Mouse (Mus musculus) embryonic facial prominence, embryonic 14.5 days (tissue): ENCODE measurements at regions not wholly inside any gene's neighbourhood (a gene's known extent, or its start where the extent isn't known, plus 50 kb on each side); places are given as distances from the start of the nearest gene placed in this dataset.
"Not testable (repeated sequence)": the region's sequence is repeated elsewhere in the genome, so short reads cannot be mapped to it uniquely, and the experiment has no call there.

Source experiments
- ATAC-seq: fragments of 200-750 bp; cut with Nextera tagmentation; 2 replicates; pipeline ENCODE4 v1.8.0; 2017; ENCODE audit warnings: low read depth, moderate number of reproducible peaks, moderate TSS enrichment
- DNase-seq: peaks from one replicate; pipeline ENCODE4 v3.0.0-alpha.2; 2015; ENCODE audit warnings: low spot score
- H3K27ac ChIP-seq: fragments of 300-500 bp; sonication (generic); replicated peaks from 2 replicates; pipeline ENCODE4 v1.5.1; 2014; ENCODE audit warnings: low read depth, mild to moderate bottlenecking, low read length, moderate library complexity
- H3K27me3 ChIP-seq: fragments of 300-500 bp; sonication (generic); replicated peaks from 2 replicates; pipeline ENCODE4 v1.6.1; 2014; ENCODE audit warnings: low read length; ENCODE audit not compliant: control insufficient read depth, insufficient read depth
- H3K36me3 ChIP-seq: fragments of 300-500 bp; sonication (generic); 2 replicates; pipeline ENCODE4 v1.6.1; 2014; ENCODE audit warnings: low read length, mixed read lengths; ENCODE audit not compliant: control insufficient read depth, insufficient read depth
- H3K4me1 ChIP-seq: fragments of 300-500 bp; sonication (generic); 2 replicates; pipeline ENCODE4 v1.6.1; 2014; ENCODE audit warnings: antibody characterized with exemption, low read length; ENCODE audit not compliant: control insufficient read depth, insufficient read depth
- H3K4me2 ChIP-seq: fragments of 300-500 bp; sonication (generic); 2 replicates; pipeline ENCODE4 v1.6.1; 2014; ENCODE audit warnings: low read depth, mild to moderate bottlenecking, low read length, moderate library complexity, mixed read lengths
- H3K4me3 ChIP-seq: fragments of 300-500 bp; sonication (generic); 2 replicates; pipeline ENCODE4 v1.5.1; 2014; ENCODE audit warnings: low read depth, mild to moderate bottlenecking, low read length
- H3K9ac ChIP-seq: fragments of 300-500 bp; sonication (generic); 2 replicates; pipeline ENCODE4 v1.6.1; 2014; ENCODE audit warnings: low read depth, mild to moderate bottlenecking, low read length, moderate library complexity, mixed read lengths
- H3K9me3 ChIP-seq: fragments of 300-500 bp; sonication (generic); 2 replicates; pipeline ENCODE4 v1.6.1; 2016; ENCODE audit warnings: low read length; ENCODE audit not compliant: control insufficient read depth
- WGBS: fragments of 180-500 bp; shearing (Covaris S2); extraction: QIAGEN DNeasy Blood & Tissue Kit; methylation state at CpG from one replicate; pipeline ENCODE4 v1.1.7; 2014; 5-methylcytosine and 5-hydroxymethylcytosine counted together

DNA sequence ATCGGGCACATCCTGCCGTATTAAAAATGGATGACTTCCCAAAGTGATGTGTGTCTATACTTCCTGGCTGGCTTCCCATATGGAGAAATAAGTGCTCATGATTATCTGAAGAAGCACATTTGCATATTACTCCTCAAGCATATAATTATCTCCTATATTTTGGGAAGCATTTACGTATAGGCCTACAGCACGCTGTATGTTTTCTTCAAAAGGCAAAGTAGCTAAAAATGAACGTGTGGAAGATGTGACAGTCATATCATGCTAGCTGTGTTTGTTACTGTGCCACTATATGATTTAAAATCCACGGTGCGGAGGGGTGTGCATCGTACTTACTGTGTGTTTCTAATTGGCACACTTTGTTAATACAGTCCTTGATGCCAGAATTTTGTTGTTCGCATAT lies 242.7 kb downstream of the Antxr2 start:
- Histone ChIP-seq H3K4me2 (no peak overlapping the region), H3K9me3 (no peaks in the 10 kb centered on the region), H3K4me3 (no peak overlapping the region), H3K9ac (no peak overlapping the region), H3K4me1 (no peaks in the 10 kb centered on the region), H3K36me3 (no peaks in the 10 kb centered on the region), H3K27me3 (no peaks in the 10 kb centered on the region), H3K27ac (no peak overlapping the region)
- ATAC-seq (no peak), DNase-seq (no peak)
- WGBS, result 88% methylated on average over 9 of the region's 9 CpGs

DNA sequence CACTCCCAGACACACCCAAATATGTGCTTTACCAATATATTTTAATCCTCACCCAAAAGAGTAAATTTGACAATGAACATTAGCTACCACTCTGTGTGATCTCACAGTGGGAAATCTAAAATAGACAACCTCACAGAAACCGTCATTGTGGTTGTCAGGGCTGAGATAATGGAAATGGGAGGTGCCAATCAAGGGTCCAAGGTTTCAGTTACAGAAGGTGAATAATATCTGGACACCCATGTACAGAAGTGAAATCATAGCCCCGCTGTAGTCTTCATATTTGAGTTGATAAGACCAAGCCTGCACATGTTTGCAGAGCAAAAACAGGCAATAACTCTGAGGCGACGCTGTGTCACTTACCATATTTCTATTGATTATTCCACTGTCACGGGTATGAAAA lies 243.8 kb downstream of the Antxr2 start:
- ATAC-seq, result no peak
- H3K9me3 ChIP-seq, result no peaks in the 10 kb centered on the region
- no peak overlapping the region for H3K9ac ChIP-seq
- H3K27me3 ChIP-seq, result no peaks in the 10 kb centered on the region
- no peaks in the 10 kb centered on the region for H3K4me1 ChIP-seq
- H3K27ac ChIP-seq, result no peak overlapping the region
- no peak overlapping the region for H3K4me2 ChIP-seq
- DNase-seq, result no peak
- H3K36me3 ChIP-seq, result no peaks in the 10 kb centered on the region
- 86% methylated on average over 5 of the region's 5 CpGs for WGBS
- H3K4me3 ChIP-seq, result no peak overlapping the region

DNA sequence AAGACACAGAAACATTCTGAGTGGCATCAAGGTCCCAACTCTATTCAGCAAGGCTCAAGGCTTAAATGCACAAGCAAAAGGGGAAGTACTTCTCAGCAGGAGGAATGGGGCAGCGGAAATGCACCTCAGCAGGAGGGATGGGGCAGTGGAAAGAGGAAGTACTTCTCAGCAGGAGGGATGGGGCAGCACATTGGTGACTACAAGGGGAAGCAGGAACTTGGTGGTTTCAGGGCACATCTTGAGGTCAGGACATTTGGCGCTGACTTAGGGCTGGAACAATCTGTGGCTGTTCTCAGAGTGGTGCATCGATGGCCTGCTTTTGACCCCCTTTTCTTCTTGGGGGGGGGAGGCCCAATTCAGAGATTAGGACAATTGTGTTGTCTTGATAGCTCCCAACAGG lies 255.7 kb downstream of the Antxr2 start:
- H3K27ac ChIP-seq, H3K4me3 ChIP-seq, H3K27me3 ChIP-seq, DNase-seq, H3K9me3 ChIP-seq, H3K36me3 ChIP-seq, H3K4me1 ChIP-seq, ATAC-seq, H3K4me2 ChIP-seq, H3K9ac ChIP-seq: not testable (repeated sequence)
- 86% methylated on average over 3 of the region's 3 CpGs for WGBS

DNA sequence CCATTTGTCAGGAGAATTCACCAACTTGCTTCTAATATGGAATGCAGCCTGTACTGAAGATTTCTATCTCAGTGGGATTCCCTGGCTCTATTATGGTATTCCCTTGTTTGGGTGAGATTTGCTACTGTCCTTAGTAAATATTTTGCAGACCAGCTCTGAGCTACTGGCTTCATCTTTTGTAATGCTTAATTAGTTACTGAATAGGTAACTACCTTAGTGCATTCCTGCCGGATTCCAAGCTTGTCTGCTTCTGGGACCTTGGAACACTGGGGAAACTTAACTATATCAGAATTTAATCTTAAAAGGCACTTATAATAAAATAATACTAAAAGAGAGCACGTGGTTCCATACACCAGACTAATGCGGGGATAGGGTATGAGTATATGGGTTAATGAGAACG lies 257.4 kb downstream of the Antxr2 start:
- not testable (repeated sequence) for H3K9me3 ChIP-seq, H3K36me3 ChIP-seq, H3K9ac ChIP-seq, H3K4me1 ChIP-seq, H3K27ac ChIP-seq, H3K4me3 ChIP-seq, ATAC-seq, H3K27me3 ChIP-seq, DNase-seq, H3K4me2 ChIP-seq
- 71% methylated on average over 4 of the region's 4 CpGs for WGBS

DNA sequence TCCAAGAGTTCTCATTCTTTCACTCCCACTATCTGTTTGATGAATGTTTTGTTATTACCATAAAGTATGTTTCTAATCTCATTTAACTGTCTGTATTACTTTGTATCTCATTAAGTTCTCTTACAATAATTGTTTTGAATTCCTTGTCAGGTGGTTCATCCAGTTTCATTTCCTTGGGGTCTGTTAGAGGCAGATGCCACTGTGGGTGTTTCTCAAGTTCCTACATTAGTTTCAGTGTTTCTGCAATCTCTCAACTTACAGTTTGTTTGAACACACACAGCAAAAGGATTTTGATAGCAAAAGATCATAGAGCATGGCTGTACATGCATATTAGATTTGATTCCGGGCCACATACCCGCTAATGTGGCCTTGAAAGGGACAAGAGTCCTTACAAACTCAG lies 280.5 kb upstream of the Gk2 start:
- H3K4me3 ChIP-seq, result no peak overlapping the region
- H3K36me3 ChIP-seq, result no peaks in the 10 kb centered on the region
- H3K9ac ChIP-seq, result no peak overlapping the region
- ATAC-seq (no peak), DNase-seq (no peak)
- no peak overlapping the region for H3K27ac ChIP-seq
- WGBS, result 79% methylated on average over 2 of the region's 2 CpGs
- no peaks in the 10 kb centered on the region for H3K27me3 ChIP-seq
- H3K4me1 ChIP-seq, result no peaks in the 10 kb centered on the region
- no peaks in the 10 kb centered on the region for H3K9me3 ChIP-seq
- no peak overlapping the region for H3K4me2 ChIP-seq

DNA sequence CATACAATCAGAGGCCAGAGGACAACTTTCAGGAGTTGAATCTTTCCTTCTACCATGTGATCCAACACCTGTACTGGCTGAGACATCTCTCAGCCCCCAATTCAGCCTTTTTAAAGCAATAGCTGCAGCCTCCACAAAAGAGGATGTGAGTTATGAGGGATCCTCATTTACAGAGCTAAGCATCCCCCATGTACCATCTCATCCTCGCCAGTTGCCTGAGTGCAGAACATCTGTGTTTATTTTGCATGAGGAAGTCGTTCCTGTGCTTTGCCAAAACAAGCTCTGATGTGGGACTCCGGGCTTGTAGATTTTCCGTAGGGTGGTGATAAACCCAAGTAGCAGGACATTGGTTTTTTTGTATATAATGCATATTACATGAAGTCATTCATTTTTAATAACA lies 274.1 kb upstream of the Gk2 start:
- WGBS, result 28% methylated on average over 4 of the region's 4 CpGs
- no peaks in the 10 kb centered on the region for H3K9me3 ChIP-seq
- ATAC-seq (no peak), DNase-seq (no peak)
- no peaks in the 10 kb centered on the region for H3K27me3 ChIP-seq
- H3K4me2 ChIP-seq, result no peak overlapping the region
- no peaks in the 10 kb centered on the region for H3K4me1 ChIP-seq
- H3K9ac ChIP-seq, result no peak overlapping the region
- H3K27ac ChIP-seq, result no peak overlapping the region
- no peaks in the 10 kb centered on the region for H3K36me3 ChIP-seq
- no peak overlapping the region for H3K4me3 ChIP-seq

DNA sequence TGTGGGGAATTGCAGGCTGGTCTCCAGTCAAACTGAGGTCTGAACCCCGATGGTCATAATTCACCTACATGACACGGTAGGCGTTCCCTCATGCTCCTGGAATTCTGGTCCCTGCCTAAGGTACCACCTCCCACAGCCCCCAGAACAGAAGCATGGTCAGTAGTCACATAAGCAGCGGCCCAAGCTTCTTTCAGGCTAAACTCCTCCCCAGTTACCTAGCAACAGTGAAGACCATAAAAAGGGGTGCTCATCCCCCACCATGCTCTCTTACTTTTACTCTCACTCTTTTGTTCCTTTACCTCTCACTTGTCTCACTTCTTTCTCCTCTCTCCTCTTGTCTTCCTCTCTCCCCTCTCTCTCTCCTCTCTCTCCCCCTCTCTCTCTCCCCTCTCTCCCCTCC lies 262.5 kb upstream of the Gk2 start:
- not testable (repeated sequence) for H3K4me3 ChIP-seq, H3K9me3 ChIP-seq, H3K27ac ChIP-seq, H3K4me1 ChIP-seq, ATAC-seq, H3K27me3 ChIP-seq, DNase-seq, H3K9ac ChIP-seq, H3K36me3 ChIP-seq, H3K4me2 ChIP-seq
- 52% methylated on average over 4 of the region's 4 CpGs for WGBS

DNA sequence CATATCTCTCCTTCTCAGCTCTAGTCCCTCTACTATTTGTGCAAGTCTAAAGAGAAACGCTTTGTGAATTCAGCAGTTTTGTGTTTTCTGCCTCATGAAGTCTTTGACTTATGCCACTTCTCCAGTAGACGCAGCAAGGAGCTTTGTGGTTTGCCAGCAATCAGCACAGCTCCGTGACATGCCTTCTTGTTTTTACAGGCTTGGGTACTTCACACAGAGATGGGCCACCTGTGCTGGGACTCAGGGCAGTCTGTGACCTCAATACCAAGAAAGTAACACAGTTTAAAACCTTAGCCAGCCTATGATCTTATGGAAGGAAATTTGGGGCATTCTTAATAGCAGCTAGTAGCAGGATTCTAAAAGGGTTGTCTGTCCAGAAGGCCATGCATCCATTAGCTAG lies 248.4 kb upstream of the Gk2 start:
- H3K27ac ChIP-seq, result no peak overlapping the region
- 87% methylated on average over 3 of the region's 3 CpGs for WGBS
- H3K4me2 ChIP-seq, result no peak overlapping the region
- no peaks in the 10 kb centered on the region for H3K27me3 ChIP-seq
- H3K4me3 ChIP-seq, result no peak overlapping the region
- ATAC-seq (no peak), DNase-seq (no peak)
- H3K9ac ChIP-seq, result no peak overlapping the region
- H3K36me3 ChIP-seq, result no peaks in the 10 kb centered on the region
- H3K9me3 ChIP-seq, result no peaks in the 10 kb centered on the region
- H3K4me1 ChIP-seq, result no peaks in the 10 kb centered on the region

DNA sequence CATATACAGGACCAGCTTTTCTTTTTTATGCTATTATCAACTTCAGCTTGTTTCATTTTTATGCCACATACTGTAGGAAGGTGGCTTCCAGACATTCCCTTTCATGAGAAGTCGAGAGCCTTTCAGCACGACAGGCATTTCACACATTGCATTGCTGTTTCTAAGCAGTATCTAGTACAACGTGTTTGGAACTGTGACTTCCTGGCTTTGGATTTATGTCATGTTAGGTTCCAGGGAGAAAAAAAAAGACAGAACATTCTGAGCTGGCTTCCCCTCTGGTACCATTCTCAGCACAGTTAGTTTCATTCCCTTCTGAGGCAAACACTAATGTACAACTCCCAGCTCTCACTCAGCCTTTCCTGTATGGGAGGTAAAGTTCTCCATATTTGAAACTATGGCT lies 243.7 kb upstream of the Gk2 start:
- H3K4me1 ChIP-seq, result no peaks in the 10 kb centered on the region
- no peaks in the 10 kb centered on the region for H3K36me3 ChIP-seq
- DNase-seq (no peak), ATAC-seq (no peak)
- H3K4me3 ChIP-seq, result no peak overlapping the region
- WGBS, result 76% methylated on average over 3 of the region's 3 CpGs
- no peaks in the 10 kb centered on the region for H3K27me3 ChIP-seq
- no peaks in the 10 kb centered on the region for H3K9me3 ChIP-seq
- H3K4me2 ChIP-seq, result no peak overlapping the region
- no peak overlapping the region for H3K27ac ChIP-seq
- no peak overlapping the region for H3K9ac ChIP-seq
